Mouse (Mus musculus) embryonic facial prominence, embryonic 15.5 days (tissue): ENCODE measurements around the gene Gm12569. TPM values are rescaled to one million over a fixed set of nuclear protein-coding genes. Genes with fewer than 3 reads are reported as not detected.

Source experiments
- ATAC-seq: fragments of 200-750 bp; cut with Nextera tagmentation; 2 replicates; pipeline ENCODE4 v1.8.0; 2017; ENCODE audit warnings: low read depth, moderate TSS enrichment; ENCODE audit not compliant: insufficient number of reproducible peaks, low FRiP score, low TSS enrichment
- H3K27ac ChIP-seq: fragments of 300-500 bp; sonication (generic); replicated peaks from 2 replicates; pipeline ENCODE4 v1.5.1; 2015; ENCODE audit warnings: mild to moderate bottlenecking, inconsistent platforms
- H3K27me3 ChIP-seq: fragments of 300-500 bp; sonication (generic); 2 replicates; pipeline ENCODE4 v1.6.1; 2015; ENCODE audit warnings: inconsistent platforms
- H3K36me3 ChIP-seq: fragments of 300-500 bp; sonication (generic); 2 replicates; pipeline ENCODE4 v1.6.1; 2015; ENCODE audit warnings: mild to moderate bottlenecking, inconsistent platforms
- H3K4me1 ChIP-seq: fragments of 300-500 bp; sonication (generic); 2 replicates; pipeline ENCODE4 v1.6.1; 2015; ENCODE audit warnings: inconsistent platforms
- H3K4me2 ChIP-seq: fragments of 300-500 bp; sonication (generic); replicated peaks from 2 replicates; pipeline ENCODE4 v1.6.1; 2015; ENCODE audit warnings: mild to moderate bottlenecking, inconsistent platforms
- H3K4me3 ChIP-seq: fragments of 300-500 bp; sonication (generic); replicated peaks from 2 replicates; pipeline ENCODE4 v1.5.1; 2015; ENCODE audit warnings: mild to moderate bottlenecking, inconsistent platforms
- H3K9ac ChIP-seq: fragments of 300-500 bp; sonication (generic); 2 replicates; pipeline ENCODE4 v1.6.1; 2015; ENCODE audit warnings: inconsistent platforms
- H3K9me3 ChIP-seq: fragments of 300-500 bp; sonication (generic); replicated peaks from 2 replicates; pipeline ENCODE4 v1.6.1; 2016; ENCODE audit warnings: inconsistent platforms
- WGBS: fragments of 180-500 bp; shearing (Covaris S2); methylation state at CpG from one replicate; pipeline ENCODE4 v1.1.7; 2015; 5-methylcytosine and 5-hydroxymethylcytosine counted together
- polyA plus RNA-seq: library from polyadenylated mRNA; unstranded; fragments of >200 nt; fragmentation: Nextera tagmentation; extraction: Ambion mirVana; gene quantifications from 2 replicates; pipeline ENCODE4 v1.2.1, GENCODE M21; 2015

Gene Gm12569
- polyA plus RNA-seq: not detected in 2 replicates

- 93% methylated on average over 11 of the region's 11 CpGs for WGBS
- Histone ChIP-seq H3K4me3 (no peak within 1 kb of the TSS), H3K27ac (no peak within 1 kb of the TSS), H3K9ac (no peak within 1 kb of the TSS), H3K27me3 (no peaks in the 10 kb centered on the region), H3K4me1 (no peaks in the 10 kb centered on the region), H3K36me3 (no peaks in the 10 kb centered on the region), H3K9me3 (no peaks in the 10 kb centered on the region), H3K4me2 (no peak within 1 kb of the TSS)
- ATAC-seq: no peak
Measured at GRCm38 (mm10) chr11:51220308-51220707, at the start of gene Gm12569. TSS of gene Gm12569 (plus strand) at chr11:51220473.

GRCm38 (mm10) chr11:51202726-51203125 is 17.5 kb upstream of the Gm12569 start:
- no peaks in the 10 kb centered on the region for H3K36me3 ChIP-seq
- 83% methylated on average over 5 of the region's 5 CpGs for WGBS
- no peak for ATAC-seq
- H3K4me2 ChIP-seq: no peak overlapping the region
- no peaks in the 10 kb centered on the region for H3K27me3 ChIP-seq
- H3K27ac ChIP-seq: no peak overlapping the region
- no peak overlapping the region for H3K9ac ChIP-seq
- no peaks in the 10 kb centered on the region for H3K9me3 ChIP-seq
- H3K4me1 ChIP-seq: no peaks in the 10 kb centered on the region
- no peak overlapping the region for H3K4me3 ChIP-seq

- no peak overlapping the region for H3K27ac ChIP-seq
- H3K9me3 ChIP-seq: no peaks in the 10 kb centered on the region
- H3K4me1 ChIP-seq: no peaks in the 10 kb centered on the region
- no peak overlapping the region for H3K4me3 ChIP-seq
- H3K9ac ChIP-seq: no peak overlapping the region
- no peaks in the 10 kb centered on the region for H3K36me3 ChIP-seq
- H3K4me2 ChIP-seq: no peak overlapping the region
- no peak for ATAC-seq
- WGBS: 82% methylated on average over 3 of the region's 3 CpGs
- no peaks in the 10 kb centered on the region for H3K27me3 ChIP-seq
Measured at GRCm38 (mm10) chr11:51207758-51208157, 12.5 kb upstream of the Gm12569 start.

DNA sequence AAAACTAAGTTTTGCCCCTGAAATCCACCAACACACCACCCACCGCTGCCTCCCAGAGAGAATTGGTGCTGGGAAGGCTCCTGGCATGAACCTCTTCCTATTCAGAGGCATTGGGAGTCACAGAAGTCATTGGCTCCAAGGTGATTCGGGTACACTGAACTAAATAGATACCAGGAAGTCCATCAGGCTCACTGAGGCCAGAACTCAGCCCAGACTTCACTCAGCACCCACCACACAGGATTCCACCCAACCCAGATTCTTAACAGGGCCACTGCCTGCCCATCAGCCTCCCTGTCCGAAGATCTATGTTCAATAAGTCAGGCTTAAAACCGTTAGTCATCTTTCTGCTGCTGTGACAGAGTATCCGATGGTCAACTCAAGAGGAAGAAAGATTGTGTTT is 8.8 kb upstream of the Gm12569 start:
- H3K4me1 ChIP-seq: no peaks in the 10 kb centered on the region
- H3K9ac ChIP-seq: no peak overlapping the region
- WGBS: 86% methylated on average over 5 of the region's 5 CpGs
- no peak overlapping the region for H3K4me3 ChIP-seq
- ATAC-seq: no peak
- no peaks in the 10 kb centered on the region for H3K27me3 ChIP-seq
- no peaks in the 10 kb centered on the region for H3K36me3 ChIP-seq
- no peaks in the 10 kb centered on the region for H3K9me3 ChIP-seq
- H3K27ac ChIP-seq: no peak overlapping the region
- H3K4me2 ChIP-seq: no peak overlapping the region

- Histone ChIP-seq H3K27ac (no peak overlapping the region), H3K4me2 (no peak overlapping the region), H3K9ac (no peak overlapping the region), H3K9me3 (no peaks in the 10 kb centered on the region), H3K4me3 (no peak overlapping the region), H3K27me3 (no peaks in the 10 kb centered on the region), H3K4me1 (no peaks in the 10 kb centered on the region), H3K36me3 (no peaks in the 10 kb centered on the region)
- WGBS: 85% methylated on average over 7 of the region's 7 CpGs
- no peak for ATAC-seq
Measured at GRCm38 (mm10) chr11:51214021-51214420, 6.3 kb upstream of the Gm12569 start.

GRCm38 (mm10) chr11:51219396-51219980 is 785 bp upstream of the Gm12569 start:
- Histone ChIP-seq H3K36me3 (no peaks in the 10 kb centered on the region), H3K27ac (no peak overlapping the region), H3K4me1 (no peaks in the 10 kb centered on the region), H3K9me3 (no peaks in the 10 kb centered on the region), H3K27me3 (no peaks in the 10 kb centered on the region), H3K4me3 (no peak overlapping the region), H3K4me2 (no peak overlapping the region), H3K9ac (no peak overlapping the region)
- 76% methylated on average over 12 of the region's 12 CpGs for whole genome bisulfite sequencing
- ATAC-seq: no peak; the same call in 1 of the 2 replicates

- no peaks in the 10 kb centered on the region for H3K27me3 ChIP-seq
- no peak overlapping the region for H3K9ac ChIP-seq
- no peaks in the 10 kb centered on the region for H3K4me1 ChIP-seq
- ATAC-seq: no peak
- H3K27ac ChIP-seq: no peak overlapping the region
- no peaks in the 10 kb centered on the region for H3K9me3 ChIP-seq
- 85% methylated on average over 4 of the region's 4 CpGs for WGBS
- H3K4me2 ChIP-seq: no peak overlapping the region
- H3K4me3 ChIP-seq: no peak overlapping the region
- H3K36me3 ChIP-seq: no peaks in the 10 kb centered on the region
Measured at GRCm38 (mm10) chr11:51227104-51227503, 6.8 kb downstream of the Gm12569 start.

GRCm38 (mm10) chr11:51234626-51235025 is 14.4 kb downstream of the Gm12569 start:
- no peak overlapping the region for H3K9ac ChIP-seq
- H3K4me3 ChIP-seq: no peak overlapping the region
- no peak overlapping the region for H3K27ac ChIP-seq
- ATAC-seq: no peak
- 84% methylated on average over 9 of the region's 9 CpGs for WGBS
- no peaks in the 10 kb centered on the region for H3K36me3 ChIP-seq
- no peaks in the 10 kb centered on the region for H3K4me1 ChIP-seq
- H3K9me3 ChIP-seq: no peaks in the 10 kb centered on the region
- H3K4me2 ChIP-seq: no peak overlapping the region
- H3K27me3 ChIP-seq: no peaks in the 10 kb centered on the region

GRCm38 (mm10) chr11:51242897-51243296 is 22.6 kb downstream of the Gm12569 start:
- no peaks in the 10 kb centered on the region for H3K9me3 ChIP-seq
- ATAC-seq: no peak

GRCm38 (mm10) chr11:51257006-51257405 is 36.7 kb downstream of the Gm12569 start:
- Histone ChIP-seq H3K9me3 (no peaks in the 10 kb centered on the region), H3K9ac (no peak overlapping the region), H3K4me2 (no peak overlapping the region), H3K27me3 (no peaks in the 10 kb centered on the region), H3K36me3 (no peaks in the 10 kb centered on the region), H3K27ac (no peak overlapping the region), H3K4me1 (0 out of 2 replicates have a peak, but pooled peaks cover under 1% of the 10 kb centered on the region), H3K4me3 (no peak overlapping the region)
- no peak for ATAC-seq
- 87% methylated on average over 4 of the region's 4 CpGs for WGBS

More at GRCm38 (mm10) chr11:51242897-51243296, 22.6 kb downstream of the Gm12569 start:
- Histone ChIP-seq H3K27ac (no peak overlapping the region), H3K4me2 (no peak overlapping the region), H3K36me3 (no peaks in the 10 kb centered on the region), H3K4me1 (no peaks in the 10 kb centered on the region), H3K4me3 (no peak overlapping the region), H3K9ac (no peak overlapping the region), H3K27me3 (no peaks in the 10 kb centered on the region)
- WGBS: 79% methylated on average over 2 of the region's 2 CpGs

DNA sequence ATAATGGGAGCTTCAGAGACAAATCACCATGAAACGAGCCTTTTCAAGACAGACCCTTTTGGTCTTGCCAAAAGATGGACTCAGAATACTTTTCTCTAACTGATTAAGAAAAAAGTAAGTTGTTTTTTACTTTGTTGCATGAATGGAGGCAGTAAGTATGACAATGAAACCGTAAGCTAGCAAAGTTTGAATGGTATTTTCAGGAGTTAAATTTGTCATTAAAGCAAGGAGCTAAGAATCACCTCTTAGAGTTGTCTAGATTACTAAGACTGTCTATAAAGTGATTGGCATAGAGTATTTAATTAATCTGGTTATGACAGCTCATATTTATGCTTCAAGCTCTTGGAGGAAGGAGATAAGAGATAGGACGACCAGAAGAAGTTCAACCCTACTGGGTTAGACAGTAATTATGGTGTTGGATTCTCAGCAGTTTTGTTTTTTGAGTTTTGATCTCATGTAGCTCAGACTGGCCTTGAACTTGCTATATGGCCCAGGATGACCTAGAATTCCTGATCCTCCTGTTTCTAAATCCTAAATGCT is 41.5 kb downstream of the Gm12569 start, which contains the start of gene Clk4:
TSS of gene Clk4 (plus strand) at position 51 of the 540 bp plus-strand sequence.
- no peak for ATAC-seq
- Histone ChIP-seq H3K4me1 (peaks cover 30% of the 10 kb centered on the region), H3K36me3 (no peaks in the 10 kb centered on the region), H3K27me3 (no peaks in the 10 kb centered on the region), H3K27ac (peak within 1 kb of the TSS; percentile 87), H3K4me3 (peak within 1 kb of the TSS; percentile 85), H3K9ac (peak within 1 kb of the TSS; percentile 46), H3K9me3 (no peaks in the 10 kb centered on the region), H3K4me2 (peak within 1 kb of the TSS; percentile 90)
- WGBS: 74% methylated on average over 3 of the region's 3 CpGs
